Mouse (Mus musculus): ENCODE results near the gene Pgap3.

Gene Pgap3

DNA sequence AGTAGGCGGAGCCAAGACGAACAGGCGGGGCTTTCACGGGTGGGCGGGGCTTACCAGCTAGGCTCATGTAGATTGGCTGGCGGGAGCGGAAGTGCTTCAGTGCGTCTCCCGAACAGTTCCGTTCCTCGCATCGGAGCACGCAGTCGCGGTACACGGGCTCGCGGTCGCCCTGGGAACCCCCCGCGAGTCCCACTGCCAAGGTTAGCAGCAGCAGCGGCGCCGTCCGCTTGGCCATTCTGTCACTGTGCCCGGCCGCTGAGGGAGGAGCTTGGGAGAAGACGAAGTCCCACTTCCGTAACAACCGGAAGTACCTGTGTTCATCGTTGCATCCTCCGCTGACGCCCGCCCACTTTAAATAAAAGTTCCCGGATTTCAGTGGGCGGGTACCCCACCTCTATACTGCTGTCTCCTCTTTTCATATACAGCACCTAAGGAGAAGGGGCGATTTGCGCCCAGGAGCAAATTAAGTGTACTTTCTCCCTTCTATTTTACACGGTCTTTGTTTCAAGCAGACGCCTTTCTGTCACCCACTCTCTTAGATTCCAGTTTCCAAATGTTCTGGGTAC lies at the start of gene Pgap3:
Gene Pgap3 (minus strand): TSS at position 330 of the 566 bp plus-strand sequence.
- DNase-seq, result peak; percentile 82

DNA sequence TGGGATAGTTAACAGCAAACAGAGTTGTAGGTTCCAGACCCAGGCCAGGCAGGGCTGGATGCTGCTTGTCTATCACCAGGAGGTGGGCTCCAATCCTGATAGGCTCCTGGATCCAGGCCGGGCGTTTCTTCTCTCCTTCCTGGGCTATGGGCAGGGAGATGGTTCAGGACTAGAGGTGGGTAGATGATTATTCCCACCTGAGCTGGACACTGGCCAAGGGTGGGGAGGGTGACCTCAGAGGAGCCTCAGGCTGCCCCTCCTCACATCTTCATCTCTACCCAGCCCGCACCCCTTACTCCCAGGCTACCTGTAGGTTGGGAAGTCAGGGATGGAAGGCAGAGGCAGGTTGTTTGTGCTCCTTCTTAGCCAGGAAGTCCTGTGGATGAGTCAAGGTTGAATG lies 49.1 kb upstream of the Pgap3 start:
- no peak for DNase-seq

DNA sequence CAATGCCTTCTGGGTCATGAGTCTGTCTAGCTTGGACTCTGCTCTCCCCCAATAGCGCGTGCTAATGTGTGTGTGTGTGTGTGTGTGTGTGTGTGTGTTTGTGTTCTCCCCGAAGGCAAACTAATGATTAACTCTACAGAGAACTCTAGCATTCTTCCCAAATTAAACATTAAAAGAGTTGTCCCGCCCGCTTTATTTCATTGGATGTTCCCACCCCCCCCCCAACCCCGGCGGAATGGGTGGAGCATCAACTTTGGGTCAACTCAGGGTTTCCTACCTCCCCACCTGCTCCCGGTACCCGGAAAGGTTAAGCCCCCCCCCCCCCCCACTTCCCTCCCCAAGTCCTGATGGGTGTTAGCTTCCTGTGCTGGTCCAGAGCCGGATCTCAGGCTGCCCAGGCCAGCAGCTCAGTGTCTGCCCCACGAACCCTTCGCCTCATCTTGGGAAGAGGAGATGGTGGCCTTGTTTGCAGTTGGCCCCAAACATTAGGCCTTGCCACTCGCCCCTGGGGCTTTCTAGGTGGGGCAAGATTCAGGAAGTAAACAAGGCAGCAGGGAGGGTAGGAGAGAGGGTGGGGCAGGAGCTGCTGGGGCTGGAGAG lies 48.0 kb upstream of the Pgap3 start:
- no peak for DNase-seq

DNA sequence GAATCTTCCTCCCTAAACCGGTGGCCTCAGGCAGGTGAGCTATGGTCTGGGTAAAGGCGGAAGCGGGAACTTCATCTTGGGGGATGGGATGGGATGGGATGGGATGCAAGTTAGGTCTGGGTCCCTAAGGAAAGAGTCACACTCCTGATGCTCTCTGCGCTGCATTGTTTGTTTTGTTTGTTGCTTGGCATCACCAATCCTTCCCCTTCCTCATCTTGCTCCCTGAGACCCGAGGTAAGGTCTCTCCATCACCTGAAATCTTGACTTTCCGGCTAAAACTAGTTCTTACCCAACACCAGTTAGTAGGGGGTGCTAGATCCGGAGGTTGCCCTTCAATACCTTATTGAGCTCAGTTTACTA lies 47.2 kb upstream of the Pgap3 start:
- no peak for DNase-seq

DNA sequence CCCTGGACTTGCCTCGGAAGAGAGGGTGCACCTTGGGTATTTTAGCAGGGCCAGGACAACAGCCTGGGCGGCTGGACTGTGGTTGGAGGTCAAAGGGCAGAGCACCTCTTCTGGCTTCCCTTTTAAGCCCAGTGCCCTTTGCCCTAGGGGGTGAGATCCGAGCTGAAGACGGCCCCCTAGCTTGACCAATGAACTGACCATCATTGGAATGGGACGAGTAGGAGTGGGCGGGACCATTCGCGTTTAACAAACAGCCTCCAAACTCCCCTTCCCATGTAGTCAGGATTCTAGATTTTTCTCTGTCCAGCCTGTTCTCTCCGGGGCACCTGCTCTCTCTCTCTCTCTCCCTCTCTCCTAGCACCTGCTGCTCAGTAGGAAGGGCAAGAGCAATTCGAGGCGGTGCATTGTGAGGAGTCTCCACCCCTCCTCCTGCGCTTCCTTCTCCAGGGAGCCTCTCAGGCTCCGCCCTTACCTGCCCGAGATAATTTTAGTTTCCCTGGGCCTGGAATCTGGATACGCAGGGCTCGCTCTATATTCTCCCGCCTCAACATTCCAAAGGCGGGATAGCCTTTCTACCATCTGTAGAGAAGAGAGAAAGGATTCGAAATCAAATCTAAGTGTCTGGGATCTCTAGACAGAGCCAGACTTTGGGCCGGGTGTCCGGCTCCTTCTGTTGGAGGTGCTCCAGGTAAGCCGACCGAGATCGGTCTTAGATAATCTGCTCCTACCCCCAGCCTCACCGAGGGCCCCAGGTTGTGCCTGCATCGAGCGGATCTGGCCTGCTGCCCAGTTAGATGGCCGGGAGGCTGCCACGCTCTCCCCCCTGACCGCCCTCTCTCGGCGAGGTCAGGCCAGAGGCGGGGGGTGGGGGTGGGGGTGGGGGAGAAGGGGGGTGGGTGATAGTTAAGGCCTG lies 46.5 kb upstream of the Pgap3 start:
- peak; percentile 58 for DNase-seq

DNA sequence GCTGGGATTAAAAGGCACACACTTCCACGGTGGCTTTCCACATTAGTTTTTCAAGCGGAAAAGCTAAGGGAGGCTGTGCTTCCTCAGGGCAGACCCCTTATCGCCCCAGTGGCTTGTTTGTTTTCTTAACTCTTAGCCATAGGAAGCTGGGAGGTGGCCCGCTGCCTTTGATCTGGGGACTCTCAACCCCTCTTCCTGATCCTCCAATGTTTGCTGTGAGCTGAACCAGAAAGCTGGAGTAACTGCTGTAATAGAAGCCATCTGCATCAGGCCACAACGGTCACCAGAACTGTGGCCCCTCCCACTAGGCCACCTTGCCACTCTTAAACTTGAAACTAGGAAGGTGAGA lies 45.9 kb upstream of the Pgap3 start, which contains the start of gene Grb7:
Gene Grb7 (plus strand): TSS at position 182 of the 349 bp plus-strand sequence.
- no peak for DNase-seq

- no peak for DNase-seq
Measured at GRCm38 (mm10) chr11:98445679-98446078, 45.4 kb upstream of the Pgap3 start.

GRCm38 (mm10) chr11:98445238-98445637 lies 44.9 kb upstream of the Pgap3 start:
- DNase-seq, result no peak

DNA sequence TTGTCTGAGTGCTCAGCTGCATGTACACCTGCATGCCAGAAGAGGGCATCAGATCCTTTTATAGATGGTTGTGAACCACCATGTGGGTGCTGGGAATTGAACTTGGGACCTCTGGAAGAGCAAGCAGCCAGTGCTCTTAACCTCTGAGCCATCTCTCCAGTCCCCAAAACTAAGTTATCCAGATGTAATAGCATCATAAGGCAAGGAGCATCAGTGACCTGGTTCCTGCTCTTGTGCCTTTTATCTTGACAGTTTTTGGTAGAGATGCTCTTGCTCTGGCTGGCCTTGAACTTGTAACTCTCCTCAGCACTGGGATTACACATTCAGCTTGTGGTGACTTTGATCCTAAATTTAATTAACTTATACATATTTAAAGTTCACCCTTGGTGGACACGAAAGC lies 43.4 kb upstream of the Pgap3 start:
- DNase-seq, result no peak

GRCm38 (mm10) chr11:98438331-98439158 lies 38.3 kb upstream of the Pgap3 start, which contains the start of gene Mien1:
Gene Mien1, minus strand, starts transcription at chr11:98438991.
- DNase-seq, result peak; percentile 97

DNA sequence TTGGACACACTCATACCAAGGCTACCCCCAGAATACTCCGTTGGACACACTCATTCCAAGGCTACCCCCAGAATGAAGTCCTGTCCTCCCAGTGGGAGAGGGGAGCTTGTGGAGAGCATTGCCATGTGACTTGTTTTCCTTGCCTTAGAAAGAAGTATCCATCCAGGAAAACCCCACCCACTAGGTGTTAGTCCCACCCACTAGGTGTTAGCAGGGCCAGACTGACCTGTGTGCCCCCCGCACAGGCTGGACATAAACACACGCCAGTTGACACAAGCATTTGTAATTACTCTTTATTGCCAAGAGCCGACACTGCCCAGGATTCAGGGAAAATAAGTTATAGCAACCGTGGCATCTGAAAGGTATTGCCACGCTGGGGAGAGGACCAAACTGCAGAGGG lies 37.2 kb upstream of the Pgap3 start:
- no peak for DNase-seq

DNA sequence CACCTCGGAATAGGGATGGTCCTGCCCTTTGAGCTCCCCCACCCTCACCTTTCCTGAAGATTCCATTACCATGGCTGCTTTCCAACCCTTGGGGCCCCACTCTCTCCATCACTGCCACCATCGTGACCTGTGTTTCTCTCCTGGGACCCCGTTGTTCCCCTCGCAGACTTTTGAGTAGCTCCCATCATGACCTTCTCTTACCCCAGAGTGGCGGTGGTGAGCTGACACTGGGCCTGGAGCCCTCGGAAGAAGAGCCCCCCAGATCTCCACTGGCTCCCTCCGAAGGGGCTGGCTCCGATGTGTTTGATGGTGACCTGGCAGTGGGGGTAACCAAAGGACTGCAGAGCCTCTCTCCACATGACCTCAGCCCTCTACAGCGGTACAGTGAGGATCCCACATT lies 35.4 kb upstream of the Pgap3 start:
- DNase-seq, result no peak

DNA sequence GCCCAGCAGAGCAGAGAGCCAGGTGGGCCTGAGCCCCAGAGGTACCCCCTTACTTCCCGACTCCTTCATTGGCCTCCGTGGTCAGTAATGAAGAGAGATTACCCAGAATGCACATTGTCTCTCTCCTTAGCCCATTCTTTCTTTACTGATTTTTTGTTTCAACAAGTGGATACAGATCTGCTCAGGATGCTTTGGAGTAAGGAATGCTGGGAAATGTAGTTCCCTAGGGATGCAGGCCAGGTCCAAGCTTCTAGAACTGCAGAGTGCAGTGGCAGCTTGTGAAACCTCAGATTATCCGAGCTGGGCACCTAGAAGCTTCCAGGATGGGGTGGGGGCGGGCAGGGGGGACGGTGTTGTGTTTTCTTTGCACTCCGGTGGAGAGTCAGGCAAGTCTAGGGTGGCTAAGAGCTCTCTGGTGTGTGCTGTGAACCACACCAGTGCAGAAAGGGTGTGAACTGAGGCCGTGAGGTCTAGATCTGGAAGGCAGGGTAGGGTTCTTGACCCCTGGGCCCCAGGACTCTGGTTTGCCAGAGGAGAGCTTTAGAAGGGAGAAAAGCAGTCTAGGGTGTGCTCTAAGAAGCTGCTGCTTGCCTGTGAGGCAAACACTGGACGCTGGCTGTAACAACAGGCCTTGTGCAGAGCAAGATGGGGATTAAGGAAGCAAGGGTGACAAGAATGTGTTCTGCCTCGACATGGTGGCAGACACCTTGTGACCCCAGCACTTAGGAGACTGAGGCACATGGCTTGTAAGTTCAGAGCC lies 31.6 kb upstream of the Pgap3 start:
- DNase-seq, result no peak

DNA sequence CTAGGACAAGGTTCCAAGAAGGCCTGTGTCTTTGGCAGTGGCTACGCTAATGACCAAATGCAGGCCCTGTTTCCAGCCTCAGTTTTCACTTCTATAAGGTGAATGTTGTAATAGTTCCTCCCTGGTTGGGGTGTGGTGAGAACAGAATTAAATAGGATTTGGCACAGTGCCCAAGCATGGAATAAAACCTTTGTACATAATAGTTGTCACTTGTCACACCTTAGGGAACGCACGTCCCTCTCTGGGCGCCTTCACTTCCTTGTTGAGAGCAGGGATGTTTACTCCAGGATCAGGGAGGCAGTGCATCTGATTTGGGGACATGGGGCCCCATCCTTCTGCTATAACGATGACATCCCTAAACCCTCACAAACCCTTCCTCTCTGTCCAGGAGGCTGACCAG lies 28.1 kb upstream of the Pgap3 start:
- DNase-seq, result no peak

DNA sequence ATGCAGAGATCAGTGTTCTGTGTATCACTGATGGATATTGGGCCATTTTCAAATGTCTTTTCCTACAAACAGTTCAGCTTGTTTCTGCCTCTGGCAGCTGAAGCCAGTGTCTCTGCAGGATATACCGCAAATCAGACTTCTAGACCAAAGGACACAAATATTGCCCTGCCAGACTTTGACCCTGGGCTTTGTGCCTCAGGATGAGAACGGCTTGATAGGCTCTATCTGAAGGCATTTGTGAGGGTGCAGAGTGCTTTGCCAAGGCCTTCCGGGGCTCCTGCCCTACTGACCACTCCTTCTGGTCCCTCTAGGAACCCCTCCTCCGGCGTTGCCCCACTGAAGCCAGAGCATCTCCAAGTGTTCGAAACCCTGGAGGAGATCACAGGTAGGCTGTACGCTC lies 26.3 kb upstream of the Pgap3 start:
- no peak for DNase-seq

DNA sequence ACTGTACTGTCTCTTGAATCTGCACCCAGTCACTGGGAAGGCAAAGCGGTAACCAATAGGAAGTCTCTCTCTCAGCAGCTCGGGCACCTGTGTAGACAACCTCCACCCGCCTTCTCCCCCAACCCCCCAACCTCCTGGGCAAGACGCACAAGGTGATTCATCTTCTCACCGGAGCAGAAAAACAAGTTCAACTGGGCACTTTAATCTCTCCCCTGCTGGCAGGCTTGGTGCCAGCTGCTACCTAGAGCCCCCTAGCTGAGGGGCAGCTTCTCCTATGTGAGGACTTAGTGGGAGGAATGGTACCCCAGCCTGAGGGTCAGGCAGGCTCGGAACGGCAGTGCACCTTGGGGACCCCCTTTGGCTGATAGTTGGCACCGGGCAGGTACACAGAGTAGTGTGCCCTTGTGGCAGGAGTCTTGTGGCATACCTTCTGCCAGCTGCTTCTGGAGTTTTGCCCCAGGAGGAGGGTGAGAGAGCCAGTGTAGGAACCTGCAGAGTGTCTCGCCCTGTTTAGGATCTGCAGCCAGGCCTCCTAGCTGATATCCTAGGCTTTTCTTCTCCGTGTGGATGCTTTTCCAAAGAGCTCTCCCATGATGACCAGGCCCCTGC lies 18.8 kb upstream of the Pgap3 start:
- no peak for DNase-seq

- DNase-seq, result no peak
Measured at GRCm38 (mm10) chr11:98418273-98418672, 18.0 kb upstream of the Pgap3 start.

- DNase-seq, result no peak
Measured at GRCm38 (mm10) chr11:98417074-98417473, 16.8 kb upstream of the Pgap3 start.

DNA sequence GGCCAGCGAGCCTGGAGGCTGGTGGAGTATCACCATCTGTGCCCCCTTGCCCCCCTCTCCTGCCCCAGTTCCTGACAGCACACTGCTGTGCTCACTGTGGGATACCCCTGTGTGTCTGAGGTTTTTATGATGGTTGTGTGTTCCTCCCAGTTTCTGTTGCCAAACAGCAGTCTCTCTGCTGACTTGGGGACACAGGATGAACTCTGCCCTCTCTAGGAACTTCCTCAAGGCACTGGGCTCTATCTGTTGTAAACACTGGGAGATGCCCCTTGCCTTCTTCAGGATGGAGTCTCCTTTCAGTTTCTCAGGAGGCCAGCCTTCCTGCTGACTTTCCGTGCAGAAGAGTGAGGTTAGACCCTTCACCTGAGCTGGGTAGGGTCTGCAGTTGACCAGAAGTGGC lies 13.9 kb upstream of the Pgap3 start:
- DNase-seq, result no peak

DNA sequence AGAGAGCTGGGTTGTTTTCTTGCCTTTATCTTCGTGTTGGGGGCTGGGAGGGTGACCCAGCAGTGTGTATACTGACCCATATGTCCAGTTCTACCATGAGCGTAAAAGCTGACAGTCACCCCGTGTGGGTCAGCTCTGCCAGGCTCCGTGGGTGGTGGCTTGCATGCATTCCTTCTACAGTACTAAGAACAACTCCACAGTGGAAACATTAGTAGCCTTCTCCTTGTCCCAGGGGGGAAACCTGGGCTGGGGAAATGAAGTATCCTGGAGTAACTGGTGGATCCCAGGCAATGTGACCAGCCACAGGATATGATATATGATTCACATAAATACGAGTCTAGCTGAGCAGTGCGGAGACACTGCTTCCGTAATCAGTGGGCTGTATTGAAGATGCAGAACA lies 13.4 kb upstream of the Pgap3 start:
- DNase-seq, result no peak

DNA sequence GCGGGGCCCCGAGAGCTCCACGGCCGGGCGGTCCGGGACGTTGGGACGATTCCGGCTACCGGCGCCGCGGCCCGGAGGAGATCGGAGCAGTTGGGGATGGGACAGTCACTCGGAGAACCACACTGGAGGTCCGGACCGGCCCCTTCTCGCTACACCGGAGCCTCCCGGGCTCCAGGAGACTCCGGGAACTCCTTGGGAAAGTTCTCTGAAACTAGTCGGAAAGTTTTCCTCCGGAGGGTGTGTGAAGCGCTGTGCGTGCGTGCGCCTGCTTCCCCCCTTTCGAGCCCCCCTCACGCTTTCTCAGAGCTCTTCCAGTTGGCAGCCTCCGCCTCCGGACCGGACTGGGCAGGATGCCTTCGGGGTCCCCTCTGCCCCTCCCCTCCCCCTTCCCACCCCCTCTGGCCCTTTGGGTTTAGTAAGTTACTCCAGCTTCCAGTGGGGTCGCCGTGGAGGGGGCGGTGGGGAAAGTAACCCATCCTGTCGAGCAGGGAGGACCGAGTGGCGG lies 12.6 kb upstream of the Pgap3 start:
- DNase-seq, result no peak

DNA sequence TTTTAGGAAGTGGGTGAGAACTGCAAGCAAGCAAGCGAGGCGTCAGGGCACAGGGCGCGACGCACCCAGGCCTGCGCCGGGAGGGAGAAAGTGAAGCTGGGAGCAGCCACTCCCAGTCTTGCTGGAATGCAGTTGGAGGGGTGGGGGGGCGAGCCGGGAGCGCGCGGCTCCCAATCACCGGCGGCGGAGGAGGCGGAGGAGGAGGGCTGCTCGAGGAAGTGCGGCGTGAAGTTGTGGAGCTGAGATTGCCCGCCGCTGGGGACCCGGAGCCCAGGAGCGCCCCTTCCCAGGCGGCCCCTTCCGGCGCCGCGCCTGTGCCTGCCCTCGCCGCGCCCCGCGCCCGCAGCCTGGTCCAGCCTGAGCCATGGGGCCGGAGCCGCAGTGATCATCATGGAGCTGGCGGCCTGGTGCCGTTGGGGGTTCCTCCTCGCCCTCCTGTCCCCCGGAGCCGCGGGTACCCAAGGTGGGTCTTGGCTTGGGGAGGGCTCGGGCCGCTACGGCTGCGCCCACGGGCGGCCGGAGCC lies 12.0 kb upstream of the Pgap3 start, which contains the start of gene Erbb2:
Gene Erbb2 (plus strand): TSS at position 198 of the 524 bp plus-strand sequence.
- DNase-seq, result no peak
